Mouse (Mus musculus) cerebellum, adult (tissue): ENCODE data around the gene Agtrap.
A peak's percentile ranks its signal among the peaks of the same experiment; 100 is the strongest.

Experiments
- ATAC-seq: cut with Nextera tagmentation; 2 replicates; pipeline ENCODE4 v1.9.2; 2017; ENCODE audit warnings: mild to moderate bottlenecking, moderate library complexity, mixed read lengths; ENCODE audit not compliant: insufficient number of reproducible peaks, low FRiP score, low TSS enrichment

Agtrap gene

GRCm38 (mm10) chr4:148107621-148108291 lies 19.9 kb upstream of the Agtrap start:
- no peak for ATAC-seq

GRCm38 (mm10) chr4:148104146-148104545 lies 16.3 kb upstream of the Agtrap start:
- no peak for ATAC-seq

GRCm38 (mm10) chr4:148101801-148102527 lies 14.1 kb upstream of the Agtrap start:
- peak; percentile 83; the same call in 1 of the 2 replicates for ATAC-seq

- no peak for ATAC-seq
Observed at GRCm38 (mm10) chr4:148098666-148099065, 10.8 kb upstream of the Agtrap start.

- ATAC-seq = no peak
Observed at GRCm38 (mm10) chr4:148097936-148098335, 10.1 kb upstream of the Agtrap start.

GRCm38 (mm10) chr4:148095081-148095480 lies 7.2 kb upstream of the Agtrap start:
- ATAC-seq = no peak

- ATAC-seq = no peak
Observed at GRCm38 (mm10) chr4:148094161-148094560, 6.3 kb upstream of the Agtrap start.

- no peak for ATAC-seq
Observed at GRCm38 (mm10) chr4:148092551-148093271, 4.9 kb upstream of the Agtrap start.

- ATAC-seq = no peak
Observed at GRCm38 (mm10) chr4:148091181-148091580, 3.4 kb upstream of the Agtrap start.

- no peak for ATAC-seq
Observed at GRCm38 (mm10) chr4:148089166-148089565, 1.3 kb upstream of the Agtrap start.

GRCm38 (mm10) chr4:148087091-148087906 lies 532 bp downstream of the Agtrap start:
- ATAC-seq = peak; percentile 21; the same call in 1 of the 2 replicates

- no peak for ATAC-seq
Observed at GRCm38 (mm10) chr4:148085907-148086305, 1.9 kb downstream of the Agtrap start.

GRCm38 (mm10) chr4:148085131-148085906 lies 2.5 kb downstream of the Agtrap start:
- no peak for ATAC-seq

- no peak for ATAC-seq
Observed at GRCm38 (mm10) chr4:148084261-148084714, 3.5 kb downstream of the Agtrap start.

GRCm38 (mm10) chr4:148083176-148083899 lies 4.5 kb downstream of the Agtrap start:
- no peak for ATAC-seq

- ATAC-seq = no peak
Observed at GRCm38 (mm10) chr4:148082257-148083044, 5.4 kb downstream of the Agtrap start.

- ATAC-seq = no peak
Observed at GRCm38 (mm10) chr4:148081201-148081600, 6.6 kb downstream of the Agtrap start.

- peak; percentile 53 for ATAC-seq
Observed at GRCm38 (mm10) chr4:148080597-148080973, 7.2 kb downstream of the Agtrap start.
